Mouse (Mus musculus): ENCODE data around the gene Slc25a11. TPM values are rescaled to one million over a fixed set of nuclear protein-coding genes. Genes with fewer than 3 reads are reported as not detected.

The Slc25a11 gene
- polyA plus RNA-seq, 1 experiment from 2014 or later: 158 TPM

- no peaks in the 10 kb centered on the region for H3K27me3 ChIP-seq (replicated peaks; ENCODE audit: control insufficient read depth, insufficient read depth, low read length)
- no peaks in the 10 kb centered on the region for H3K4me1 ChIP-seq (replicated peaks; ENCODE audit: control insufficient read depth, insufficient read depth, low read length)
- no peak overlapping the region for H3K9ac ChIP-seq (ENCODE audit: low read length)
- H3K36me3 ChIP-seq (ENCODE audit: control insufficient read depth, insufficient read depth, low read length): peaks cover 95% of the 10 kb centered on the region
- 89% methylated on average over 26 of the region's 26 CpGs for WGBS
- H3K4me2 ChIP-seq (ENCODE audit: low read length): no peak overlapping the region
- DNase-seq (ENCODE audit: low spot score): no peak
- no peak for ATAC-seq (replicated peaks; ENCODE audit: low FRiP score, low TSS enrichment, low read depth)
- no peak overlapping the region for H3K4me3 ChIP-seq (ENCODE audit: low read depth, low read length)
- no peaks in the 10 kb centered on the region for H3K9me3 ChIP-seq (ENCODE audit: control insufficient read depth, low read length)
- H3K27ac ChIP-seq (ENCODE audit: low read depth): no peak overlapping the region
Observed at GRCm38 (mm10) chr11:70608381-70609066, 38.8 kb downstream of the Slc25a11 start.

- H3K4me1 ChIP-seq (replicated peaks; ENCODE audit: control insufficient read depth, insufficient read depth, low read length): no peaks in the 10 kb centered on the region
- peaks cover 95% of the 10 kb centered on the region for H3K36me3 ChIP-seq (ENCODE audit: control insufficient read depth, insufficient read depth, low read length)
- H3K27ac ChIP-seq (ENCODE audit: low read depth): no peak overlapping the region
- 90% methylated on average over 9 of the region's 9 CpGs for WGBS
- no peak overlapping the region for H3K4me3 ChIP-seq (ENCODE audit: low read depth, low read length)
- DNase-seq (ENCODE audit: low spot score) (no peak), ATAC-seq (replicated peaks; ENCODE audit: low FRiP score, low TSS enrichment, low read depth) (no peak)
- H3K4me2 ChIP-seq (ENCODE audit: low read length): no peak overlapping the region
- no peaks in the 10 kb centered on the region for H3K27me3 ChIP-seq (replicated peaks; ENCODE audit: control insufficient read depth, insufficient read depth, low read length)
- H3K9ac ChIP-seq (ENCODE audit: low read length): no peak overlapping the region
- no peaks in the 10 kb centered on the region for H3K9me3 ChIP-seq (ENCODE audit: control insufficient read depth, low read length)
Observed at GRCm38 (mm10) chr11:70607611-70608010, 39.7 kb downstream of the Slc25a11 start.

GRCm38 (mm10) chr11:70606717-70607116, 40.6 kb downstream of the Slc25a11 start:
- H3K4me1 ChIP-seq (replicated peaks; ENCODE audit: control insufficient read depth, insufficient read depth, low read length): no peaks in the 10 kb centered on the region
- no peak overlapping the region for H3K4me3 ChIP-seq (ENCODE audit: low read depth, low read length)
- H3K9me3 ChIP-seq (ENCODE audit: control insufficient read depth, low read length): no peaks in the 10 kb centered on the region
- no peak overlapping the region for H3K4me2 ChIP-seq (ENCODE audit: low read length)
- 71% methylated on average over 12 of the region's 12 CpGs for WGBS
- no peak overlapping the region for H3K27ac ChIP-seq (ENCODE audit: low read depth)
- ATAC-seq (replicated peaks; ENCODE audit: low FRiP score, low TSS enrichment, low read depth): no peak
- DNase-seq (ENCODE audit: low spot score): no peak
- H3K9ac ChIP-seq (ENCODE audit: low read length): no peak overlapping the region
- H3K27me3 ChIP-seq (replicated peaks; ENCODE audit: control insufficient read depth, insufficient read depth, low read length): no peaks in the 10 kb centered on the region
- H3K36me3 ChIP-seq (ENCODE audit: control insufficient read depth, insufficient read depth, low read length): peaks cover 95% of the 10 kb centered on the region

GRCm38 (mm10) chr11:70605024-70605566, 42.2 kb downstream of the Slc25a11 start:
- DNase-seq (ENCODE audit: low spot score) (peak; percentile 87), ATAC-seq (replicated peaks; ENCODE audit: low FRiP score, low TSS enrichment, low read depth) (no peak)
- Histone ChIP-seq H3K9ac (ENCODE audit: low read length) (no peak overlapping the region), H3K27ac (ENCODE audit: low read depth) (no peak overlapping the region), H3K9me3 (ENCODE audit: control insufficient read depth, low read length) (no peaks in the 10 kb centered on the region), H3K27me3 (replicated peaks; ENCODE audit: control insufficient read depth, insufficient read depth, low read length) (no peaks in the 10 kb centered on the region), H3K4me1 (replicated peaks; ENCODE audit: control insufficient read depth, insufficient read depth, low read length) (no peaks in the 10 kb centered on the region), H3K4me3 (ENCODE audit: low read depth, low read length) (no peak overlapping the region), H3K4me2 (ENCODE audit: low read length) (no peak overlapping the region), H3K36me3 (ENCODE audit: control insufficient read depth, insufficient read depth, low read length) (peaks cover 86% of the 10 kb centered on the region)
- WGBS: 54% methylated on average over 14 of the region's 14 CpGs

GRCm38 (mm10) chr11:70598451-70598953, 48.8 kb downstream of the Slc25a11 start:
- no peak for ATAC-seq (replicated peaks; ENCODE audit: low FRiP score, low TSS enrichment, low read depth)

GRCm38 (mm10) chr11:70597301-70597700, 50.0 kb downstream of the Slc25a11 start:
- Histone ChIP-seq H3K4me2 (ENCODE audit: low read length) (no peak overlapping the region), H3K27me3 (replicated peaks; ENCODE audit: control insufficient read depth, insufficient read depth, low read length) (no peaks in the 10 kb centered on the region), H3K4me1 (replicated peaks; ENCODE audit: control insufficient read depth, insufficient read depth, low read length) (no peaks in the 10 kb centered on the region), H3K27ac (ENCODE audit: low read depth) (no peak overlapping the region), H3K36me3 (ENCODE audit: control insufficient read depth, insufficient read depth, low read length) (peaks cover 44% of the 10 kb centered on the region), H3K4me3 (ENCODE audit: low read depth, low read length) (no peak overlapping the region), H3K9me3 (ENCODE audit: control insufficient read depth, low read length) (no peaks in the 10 kb centered on the region), H3K9ac (ENCODE audit: low read length) (no peak overlapping the region)
- DNase-seq (ENCODE audit: low spot score) (no peak), ATAC-seq (replicated peaks; ENCODE audit: low FRiP score, low TSS enrichment, low read depth) (no peak)
- 80% methylated on average over 6 of the region's 6 CpGs for WGBS

More at GRCm38 (mm10) chr11:70598451-70598953, 48.8 kb downstream of the Slc25a11 start:
- H3K4me1 ChIP-seq (replicated peaks; ENCODE audit: control insufficient read depth, insufficient read depth, low read length): no peaks in the 10 kb centered on the region
- no peak overlapping the region for H3K4me3 ChIP-seq (ENCODE audit: low read depth, low read length)
- H3K27me3 ChIP-seq (replicated peaks; ENCODE audit: control insufficient read depth, insufficient read depth, low read length): no peaks in the 10 kb centered on the region
- WGBS: 85% methylated on average over 9 of the region's 9 CpGs
- H3K9me3 ChIP-seq (ENCODE audit: control insufficient read depth, low read length): no peaks in the 10 kb centered on the region
- H3K9ac ChIP-seq (ENCODE audit: low read length): no peak overlapping the region
- peaks cover 54% of the 10 kb centered on the region for H3K36me3 ChIP-seq (ENCODE audit: control insufficient read depth, insufficient read depth, low read length)
- H3K27ac ChIP-seq (ENCODE audit: low read depth): no peak overlapping the region
- DNase-seq (ENCODE audit: low spot score): no peak
- no peak overlapping the region for H3K4me2 ChIP-seq (ENCODE audit: low read length)

- no peak overlapping the region for H3K4me3 ChIP-seq (ENCODE audit: low read depth, low read length)
- WGBS: 74% methylated on average over 4 of the region's 4 CpGs
- H3K9ac ChIP-seq (ENCODE audit: low read length): no peak overlapping the region
- no peaks in the 10 kb centered on the region for H3K27me3 ChIP-seq (replicated peaks; ENCODE audit: control insufficient read depth, insufficient read depth, low read length)
- peaks cover 34% of the 10 kb centered on the region for H3K36me3 ChIP-seq (ENCODE audit: control insufficient read depth, insufficient read depth, low read length)
- ATAC-seq (replicated peaks; ENCODE audit: low FRiP score, low TSS enrichment, low read depth) (no peak), DNase-seq (ENCODE audit: low spot score) (no peak)
- no peaks in the 10 kb centered on the region for H3K9me3 ChIP-seq (ENCODE audit: control insufficient read depth, low read length)
- no peak overlapping the region for H3K4me2 ChIP-seq (ENCODE audit: low read length)
- no peak overlapping the region for H3K27ac ChIP-seq (ENCODE audit: low read depth)
- H3K4me1 ChIP-seq (replicated peaks; ENCODE audit: control insufficient read depth, insufficient read depth, low read length): no peaks in the 10 kb centered on the region
Observed at GRCm38 (mm10) chr11:70596094-70596493, 51.2 kb downstream of the Slc25a11 start.

GRCm38 (mm10) chr11:70595638-70596037, 51.6 kb downstream of the Slc25a11 start:
- Histone ChIP-seq H3K4me1 (replicated peaks; ENCODE audit: control insufficient read depth, insufficient read depth, low read length) (no peaks in the 10 kb centered on the region), H3K27ac (ENCODE audit: low read depth) (no peak overlapping the region), H3K27me3 (replicated peaks; ENCODE audit: control insufficient read depth, insufficient read depth, low read length) (no peaks in the 10 kb centered on the region), H3K4me2 (ENCODE audit: low read length) (no peak overlapping the region), H3K9me3 (ENCODE audit: control insufficient read depth, low read length) (no peaks in the 10 kb centered on the region), H3K36me3 (ENCODE audit: control insufficient read depth, insufficient read depth, low read length) (peaks cover 34% of the 10 kb centered on the region), H3K4me3 (ENCODE audit: low read depth, low read length) (no peak overlapping the region), H3K9ac (ENCODE audit: low read length) (no peak overlapping the region)
- ATAC-seq (replicated peaks; ENCODE audit: low FRiP score, low TSS enrichment, low read depth) (no peak), DNase-seq (ENCODE audit: low spot score) (no peak)
- 53% methylated on average over 2 of the region's 2 CpGs for WGBS
